Mouse (Mus musculus): Measurements from ENCODE around the gene Bend3.

Bend3 gene

GRCm38 (mm10) chr10:43479436-43480157 lies 966 bp downstream of the Bend3 start:
- in situ Hi-C loops (cut with MboI; ENCODE audit: low sequenced_read_pairs): no loop called here

DNA sequence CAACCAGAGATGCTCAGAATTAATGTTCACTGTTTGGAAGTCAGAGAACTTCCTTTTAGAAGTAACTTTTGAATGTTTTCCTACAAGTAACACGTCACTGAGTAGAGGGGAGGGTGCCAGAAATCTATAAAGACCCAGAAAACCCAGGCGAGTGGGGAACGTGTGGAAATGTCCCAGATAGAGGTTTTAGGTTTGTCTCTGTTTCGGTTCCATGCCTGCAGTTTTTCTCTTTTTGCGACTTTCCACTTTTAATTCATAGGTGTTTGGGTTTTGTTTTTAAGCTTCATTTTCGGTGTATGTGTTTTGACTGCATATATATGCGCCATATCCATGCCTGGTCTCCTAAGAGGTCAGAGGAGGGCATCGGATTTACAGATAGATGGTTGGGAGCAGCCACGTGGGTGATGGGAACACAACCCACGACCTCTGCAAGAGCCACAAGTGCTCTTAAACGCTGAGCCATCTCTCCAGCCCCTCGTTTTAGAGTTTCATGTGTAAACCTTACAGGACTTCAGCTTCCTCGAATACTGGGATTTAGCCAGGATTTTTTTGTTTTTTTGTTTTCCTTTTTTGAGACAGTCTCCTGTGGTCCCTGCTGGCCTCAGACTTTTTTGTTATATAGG lies 1.7 kb downstream of the Bend3 start:
- in situ Hi-C loops (cut with MboI; ENCODE audit: low sequenced_read_pairs): no loop called here

DNA sequence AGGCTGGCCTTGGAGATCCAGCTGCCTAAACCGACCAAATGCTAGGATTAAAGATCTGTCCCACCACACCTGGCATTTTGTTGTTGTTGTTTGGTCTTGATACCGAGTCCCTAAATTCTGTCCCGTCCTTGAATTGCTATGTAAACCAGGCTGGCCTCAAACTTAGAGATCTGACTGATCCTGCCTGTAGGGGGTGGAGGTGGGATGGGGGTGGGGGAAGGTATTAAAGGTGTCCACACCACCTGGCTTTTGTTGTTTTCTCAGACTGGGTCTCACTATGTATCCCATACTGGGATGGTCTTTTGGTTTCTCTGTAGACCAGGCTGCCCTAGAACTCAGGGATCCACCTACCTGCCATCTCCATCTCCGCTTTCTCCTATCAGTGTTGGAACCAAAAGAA lies 2.5 kb downstream of the Bend3 start:
- in situ Hi-C loops (cut with MboI; ENCODE audit: low sequenced_read_pairs): no loop called here

DNA sequence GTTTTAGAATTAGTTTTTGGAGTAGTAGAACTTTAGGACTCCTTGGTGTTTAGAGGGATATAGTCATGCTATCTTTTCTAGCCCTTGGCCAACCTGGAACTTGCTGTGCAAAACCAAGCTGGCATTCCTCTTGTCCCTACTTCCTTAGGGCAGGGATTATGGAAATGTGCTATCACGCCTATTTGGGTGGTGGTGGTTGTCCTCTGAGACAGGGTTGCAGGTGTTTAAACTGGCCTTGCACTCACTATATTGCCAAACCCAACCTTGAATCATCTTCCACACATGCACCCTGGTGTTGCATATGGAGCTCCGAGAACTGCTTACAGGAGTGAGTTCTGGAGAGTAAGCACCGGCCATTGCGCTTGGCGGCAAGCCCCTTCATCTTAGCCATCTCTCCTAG lies 3.4 kb downstream of the Bend3 start:
- in situ Hi-C loops (cut with MboI; ENCODE audit: low sequenced_read_pairs): no loop called here

DNA sequence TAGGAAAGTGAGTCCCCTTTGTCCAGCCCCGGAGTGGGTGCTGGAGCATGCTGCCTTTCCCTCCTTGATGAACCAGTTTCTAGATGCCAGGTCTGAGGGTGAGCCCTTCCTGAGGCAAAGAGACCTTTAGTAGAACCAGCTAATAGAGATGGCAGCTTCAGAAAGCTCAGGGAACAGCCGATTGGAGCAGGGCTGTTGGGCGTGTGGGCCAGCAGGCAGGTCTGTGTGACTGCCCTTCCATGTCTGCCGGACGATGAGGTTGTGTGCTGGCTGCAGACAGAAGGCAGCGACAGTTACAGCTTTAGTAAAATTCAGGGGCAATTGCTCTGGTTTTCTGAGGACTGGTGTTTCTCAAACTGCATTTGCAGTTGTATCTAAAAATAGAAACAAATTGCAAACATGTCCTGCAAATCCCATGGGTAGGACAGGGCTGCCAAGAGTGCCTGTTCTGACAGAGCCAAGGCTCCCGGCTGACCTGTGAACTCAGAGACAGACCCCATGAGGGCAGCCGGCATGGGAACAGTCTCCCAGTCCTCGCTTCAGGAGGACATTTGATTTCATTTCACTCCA lies 4.9 kb downstream of the Bend3 start:
- in situ Hi-C loops (cut with MboI; ENCODE audit: low sequenced_read_pairs): no loop called here

- in situ Hi-C loops (cut with MboI; ENCODE audit: low sequenced_read_pairs): no loop called here
Measured at GRCm38 (mm10) chr10:43485751-43486268, 7.2 kb downstream of the Bend3 start.

DNA sequence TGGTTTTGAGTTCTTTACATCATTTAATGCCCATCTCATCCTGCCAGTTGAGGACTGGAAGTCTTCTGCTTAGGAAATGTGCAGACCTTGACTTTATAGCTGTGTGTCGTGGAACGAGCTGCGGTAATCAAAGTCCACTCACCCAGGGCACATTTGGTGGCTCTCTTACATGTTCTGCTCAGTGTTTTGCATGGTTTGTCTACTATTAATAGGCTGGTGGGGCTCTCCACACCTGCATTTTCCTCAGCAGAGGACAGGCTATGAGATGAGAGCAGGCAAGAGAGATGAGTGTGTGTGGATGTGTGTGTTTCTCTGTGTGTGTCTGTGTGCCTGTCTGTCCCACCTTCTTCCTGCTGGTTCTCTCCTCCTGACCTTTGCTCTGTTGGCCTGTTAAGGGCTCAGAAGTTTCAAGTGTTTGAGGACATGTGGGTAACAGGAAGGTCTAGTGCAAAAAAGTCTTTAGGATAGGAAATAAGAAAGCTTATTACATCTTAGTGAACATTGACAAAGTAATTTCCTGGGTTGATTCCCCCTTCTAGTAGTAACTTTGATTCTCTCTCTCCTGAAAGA lies 8.9 kb downstream of the Bend3 start:
- in situ Hi-C loops (cut with MboI; ENCODE audit: low sequenced_read_pairs): no loop called here

GRCm38 (mm10) chr10:43488258-43488657 lies 9.6 kb downstream of the Bend3 start:
- in situ Hi-C loops (cut with MboI; ENCODE audit: low sequenced_read_pairs): no loop called here

- in situ Hi-C loops (cut with MboI; ENCODE audit: low sequenced_read_pairs): no loop called here
Measured at GRCm38 (mm10) chr10:43489139-43489538, 10.5 kb downstream of the Bend3 start.

- in situ Hi-C loops (cut with MboI; ENCODE audit: low sequenced_read_pairs): no loop called here
Measured at GRCm38 (mm10) chr10:43489550-43489949, 10.9 kb downstream of the Bend3 start.

GRCm38 (mm10) chr10:43490034-43490433 lies 11.4 kb downstream of the Bend3 start:
- in situ Hi-C loops (cut with MboI; ENCODE audit: low sequenced_read_pairs): no loop called here

GRCm38 (mm10) chr10:43490846-43491245 lies 12.2 kb downstream of the Bend3 start:
- in situ Hi-C loops (cut with MboI; ENCODE audit: low sequenced_read_pairs): no loop called here

- in situ Hi-C loops (cut with MboI; ENCODE audit: low sequenced_read_pairs): no loop called here
Measured at GRCm38 (mm10) chr10:43502599-43502998, 24.0 kb downstream of the Bend3 start.

DNA sequence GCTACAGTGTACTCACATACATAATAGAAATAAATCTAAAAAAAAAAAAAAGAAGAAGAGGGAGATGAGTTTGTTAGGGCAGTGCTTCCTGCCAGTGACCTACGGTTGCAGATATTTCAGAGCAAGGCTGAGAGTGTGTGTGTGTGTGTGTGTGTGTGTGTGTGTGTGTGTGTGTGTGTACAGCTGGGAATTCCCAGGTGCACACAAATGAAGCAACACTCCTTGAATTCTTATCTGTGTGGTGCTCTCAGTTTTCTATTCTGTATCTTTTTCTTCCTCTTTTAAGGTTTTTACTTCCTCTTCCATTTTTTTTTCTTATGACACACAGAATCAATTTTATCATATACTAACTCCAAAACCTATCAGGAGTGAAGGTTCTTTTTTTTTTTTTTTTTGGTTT lies 25.7 kb downstream of the Bend3 start:
- in situ Hi-C loops (cut with MboI; ENCODE audit: low sequenced_read_pairs): no loop called here

DNA sequence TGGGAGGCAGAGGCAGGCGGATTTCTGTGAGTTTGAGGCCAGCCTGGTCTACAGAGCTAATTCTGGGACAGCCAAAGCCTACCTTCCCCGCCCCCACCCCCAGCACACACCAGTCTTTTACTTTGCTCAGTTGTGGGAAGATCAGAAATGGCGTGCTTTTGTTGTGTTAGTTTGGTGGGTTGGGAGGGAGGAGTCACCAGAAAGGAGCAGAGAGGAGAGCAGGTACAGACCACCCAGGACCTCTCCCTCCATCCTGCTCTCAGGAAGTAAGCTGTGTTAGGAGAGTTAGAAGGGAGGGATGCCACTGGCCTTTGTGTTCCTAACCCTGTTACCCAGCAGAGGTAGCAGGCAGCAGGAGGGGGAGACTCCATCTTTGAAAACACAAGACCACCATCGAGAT lies 28.4 kb downstream of the Bend3 start:
- in situ Hi-C loops (cut with MboI; ENCODE audit: low sequenced_read_pairs): no loop called here

GRCm38 (mm10) chr10:43509228-43509627 lies 30.6 kb downstream of the Bend3 start:
- in situ Hi-C loops (cut with MboI; ENCODE audit: low sequenced_read_pairs): no loop called here

DNA sequence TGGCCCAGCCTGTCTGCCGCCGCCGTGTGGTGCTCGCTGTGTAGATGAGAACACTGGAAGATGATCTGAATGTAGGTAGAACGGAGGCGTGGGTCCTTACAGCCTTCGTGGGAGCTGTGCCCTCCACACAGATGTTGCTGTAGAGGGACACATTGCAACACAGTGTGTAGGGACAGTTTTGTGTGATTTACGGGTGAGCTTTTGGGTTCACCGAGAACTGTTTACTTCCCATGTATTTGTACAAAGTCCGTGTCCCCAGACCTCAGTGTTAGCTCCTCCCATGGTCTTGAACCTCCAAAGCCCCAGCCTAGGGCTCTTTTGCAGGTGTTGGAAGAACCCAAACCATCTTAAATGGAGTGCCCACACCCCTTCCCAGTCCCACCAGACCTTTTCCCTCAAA lies 34.3 kb downstream of the Bend3 start:
- in situ Hi-C loops (cut with MboI; ENCODE audit: low sequenced_read_pairs): no loop called here

- in situ Hi-C loops (cut with MboI; ENCODE audit: low sequenced_read_pairs): no loop called here
Measured at GRCm38 (mm10) chr10:43516992-43517660, 38.5 kb downstream of the Bend3 start.

- in situ Hi-C loops (cut with MboI; ENCODE audit: low sequenced_read_pairs): no loop called here
Measured at GRCm38 (mm10) chr10:43517836-43518235, 39.2 kb downstream of the Bend3 start.

DNA sequence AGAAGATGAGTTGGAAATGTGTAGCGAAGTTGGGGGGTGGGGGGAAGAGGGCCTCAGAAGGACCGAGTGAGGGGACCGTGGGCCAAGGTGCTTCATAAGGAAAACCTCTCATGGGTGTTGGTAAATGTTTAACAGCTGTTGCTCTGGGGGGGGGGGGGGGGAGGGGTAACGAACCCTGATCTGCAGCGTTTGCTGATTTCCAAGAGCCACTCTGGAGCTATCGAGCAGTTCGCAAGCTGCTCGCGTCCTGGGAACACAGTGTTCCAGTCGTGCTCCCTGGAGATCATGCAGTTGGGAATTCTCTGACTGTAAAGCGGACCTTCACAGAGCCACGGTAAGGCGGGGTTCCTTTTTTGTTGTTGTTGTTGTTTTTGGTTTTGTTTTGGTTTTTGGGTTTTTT lies 39.7 kb downstream of the Bend3 start:
- in situ Hi-C loops (cut with MboI; ENCODE audit: low sequenced_read_pairs): no loop called here

- in situ Hi-C loops (cut with MboI; ENCODE audit: low sequenced_read_pairs): no loop called here
Measured at GRCm38 (mm10) chr10:43519977-43520376, 41.3 kb downstream of the Bend3 start.

All from CH12F3 (cell line).